Mouse (Mus musculus) limb, embryonic 12.5 days (tissue): Measurements from ENCODE around the gene Klhl26. TPM values are rescaled to one million over a fixed set of nuclear protein-coding genes. Genes with fewer than 3 reads are reported as not detected.

Experiments used
- ATAC-seq: fragments of 200-750 bp; cut with Nextera tagmentation; 2 replicates; pipeline ENCODE4 v1.8.0; 2017; ENCODE audit warnings: low read depth, moderate TSS enrichment; ENCODE audit not compliant: insufficient number of reproducible peaks, insufficient read depth, low FRiP score, low TSS enrichment
- H3K27ac ChIP-seq: fragments of 300-500 bp; sonication (generic); 2 replicates; pipeline ENCODE4 v1.5.1; 2016; ENCODE audit warnings: mild to moderate bottlenecking, moderate library complexity
- H3K27me3 ChIP-seq: fragments of 300-500 bp; sonication (generic); 2 replicates; pipeline ENCODE4 v1.6.1; 2016; ENCODE audit warnings: mild to moderate bottlenecking, moderate library complexity
- H3K36me3 ChIP-seq: fragments of 300-500 bp; sonication (generic); 2 replicates; pipeline ENCODE4 v1.6.1; 2016; ENCODE audit warnings: mild to moderate bottlenecking, moderate library complexity
- H3K4me1 ChIP-seq: fragments of 300-500 bp; sonication (generic); replicated peaks from 2 replicates; pipeline ENCODE4 v1.6.1; 2016
- H3K4me2 ChIP-seq: fragments of 300-500 bp; sonication (generic); 2 replicates; pipeline ENCODE4 v1.6.1; 2016; ENCODE audit warnings: mild to moderate bottlenecking, moderate library complexity
- H3K4me3 ChIP-seq: fragments of 300-500 bp; sonication (generic); replicated peaks from 2 replicates; pipeline ENCODE4 v1.5.1; 2016; ENCODE audit warnings: mild to moderate bottlenecking
- H3K9ac ChIP-seq: fragments of 300-500 bp; sonication (generic); replicated peaks from 2 replicates; pipeline ENCODE4 v1.6.1; 2016; ENCODE audit warnings: mild to moderate bottlenecking, moderate library complexity
- H3K9me3 ChIP-seq: fragments of 300-500 bp; sonication (generic); 2 replicates; pipeline ENCODE4 v1.6.1; 2016; ENCODE audit warnings: mild to moderate bottlenecking, moderate library complexity
- WGBS: fragments of 180-500 bp; shearing (Covaris S2); methylation state at CpG from one replicate; pipeline ENCODE4 v1.1.7; 2016; 5-methylcytosine and 5-hydroxymethylcytosine counted together
- polyA plus RNA-seq: library from polyadenylated mRNA; unstranded; fragments of >200 nt; fragmentation: Nextera tagmentation; extraction: Ambion mirVana; gene quantifications from 2 replicates; pipeline ENCODE4 v1.2.1, GENCODE M21; 2016

The Klhl26 gene
- polyA plus RNA-seq, 1 experiment from 2014 or later = 26.8 TPM

GRCm38 (mm10) chr8:70509281-70509952, 32.6 kb upstream of the Klhl26 start:
- H3K27me3 ChIP-seq = no peaks in the 10 kb centered on the region
- H3K36me3 ChIP-seq = peaks cover 48% of the 10 kb centered on the region
- H3K27ac ChIP-seq = peak overlapping the region; percentile 96
- H3K4me1 ChIP-seq = peaks cover 29% of the 10 kb centered on the region
- H3K4me3 ChIP-seq = peak overlapping the region; percentile 99
- peak overlapping the region; percentile 97 for H3K9ac ChIP-seq
- no peaks in the 10 kb centered on the region for H3K9me3 ChIP-seq
- peak overlapping the region; percentile 99 for H3K4me2 ChIP-seq
- no peak for ATAC-seq
- 12% methylated on average over 25 of the region's 25 CpGs for WGBS

GRCm38 (mm10) chr8:70507027-70507393, 30.2 kb upstream of the Klhl26 start:
- peak overlapping the region; percentile 83 for H3K4me2 ChIP-seq
- WGBS = 59% methylated on average over 5 of the region's 5 CpGs

GRCm38 (mm10) chr8:70506328-70507026, 29.7 kb upstream of the Klhl26 start, which contains the start of gene Rex1bd:
Gene Rex1bd, minus strand, starts transcription at chr8:70506752.
- peak within 1 kb of the TSS; percentile 96 for H3K27ac ChIP-seq
- peak within 1 kb of the TSS; percentile 70 for H3K4me3 ChIP-seq
- 2% methylated on average over 40 of the region's 40 CpGs for WGBS
- peak; percentile 82 for ATAC-seq
- peak within 1 kb of the TSS; percentile 83 for H3K4me2 ChIP-seq
- no peaks in the 10 kb centered on the region for H3K9me3 ChIP-seq
- H3K27me3 ChIP-seq = peaks cover 21% of the 10 kb centered on the region
- H3K9ac ChIP-seq = peak within 1 kb of the TSS; percentile 92
- H3K36me3 ChIP-seq = peaks cover 31% of the 10 kb centered on the region
- H3K4me1 ChIP-seq = peaks cover 58% of the 10 kb centered on the region

More at GRCm38 (mm10) chr8:70507027-70507393, 30.2 kb upstream of the Klhl26 start:
- ATAC-seq = no peak
- Histone ChIP-seq H3K9ac (no peak overlapping the region), H3K27ac (peak overlapping the region; percentile 32; the same call in 1 of the 2 replicates), H3K9me3 (no peaks in the 10 kb centered on the region), H3K4me1 (peaks cover 53% of the 10 kb centered on the region), H3K4me3 (peak overlapping the region; percentile 70), H3K36me3 (peaks cover 34% of the 10 kb centered on the region), H3K27me3 (peaks cover 16% of the 10 kb centered on the region)

GRCm38 (mm10) chr8:70505698-70506327, 29.0 kb upstream of the Klhl26 start:
- Histone ChIP-seq H3K4me3 (peak overlapping the region; percentile 70), H3K36me3 (peaks cover 31% of the 10 kb centered on the region), H3K27me3 (peaks cover 28% of the 10 kb centered on the region), H3K9ac (peak overlapping the region; percentile 92), H3K4me1 (peaks cover 65% of the 10 kb centered on the region), H3K9me3 (no peaks in the 10 kb centered on the region), H3K4me2 (peak overlapping the region; percentile 83), H3K27ac (peak overlapping the region; percentile 96)
- 36% methylated on average over 32 of the region's 32 CpGs for WGBS
- peak; percentile 29 for ATAC-seq

GRCm38 (mm10) chr8:70504851-70505250, 28.1 kb upstream of the Klhl26 start:
- no peak overlapping the region for H3K9ac ChIP-seq
- H3K27me3 ChIP-seq = peaks cover 38% of the 10 kb centered on the region
- 43% methylated on average over 3 of the region's 3 CpGs for WGBS
- peak overlapping the region; percentile 83 for H3K4me2 ChIP-seq
- peak overlapping the region; percentile 73 for H3K27ac ChIP-seq
- ATAC-seq = no peak
- H3K36me3 ChIP-seq = peaks cover 31% of the 10 kb centered on the region
- H3K4me3 ChIP-seq = peak overlapping the region; percentile 70; the same call in 1 of the 2 replicates
- peaks cover 74% of the 10 kb centered on the region for H3K4me1 ChIP-seq
- no peaks in the 10 kb centered on the region for H3K9me3 ChIP-seq

- H3K4me2 ChIP-seq = peak overlapping the region; percentile 83
These were observed 27.5 kb upstream of the Klhl26 start for GRCm38 (mm10) chr8:70504291-70504716.

GRCm38 (mm10) chr8:70503062-70503750, 26.4 kb upstream of the Klhl26 start:
- no peak for ATAC-seq
- Histone ChIP-seq H3K27ac (peak overlapping the region; percentile 73), H3K27me3 (peaks cover 54% of the 10 kb centered on the region), H3K4me2 (peak overlapping the region; percentile 83), H3K4me3 (peak overlapping the region; percentile 11; the same call in 1 of the 2 replicates), H3K9me3 (no peaks in the 10 kb centered on the region), H3K4me1 (peaks cover 69% of the 10 kb centered on the region), H3K36me3 (peaks cover 21% of the 10 kb centered on the region), H3K9ac (peak overlapping the region; percentile 13; the same call in 1 of the 2 replicates)
- WGBS = 8% methylated on average over 46 of the region's 46 CpGs

More at GRCm38 (mm10) chr8:70504291-70504716, 27.5 kb upstream of the Klhl26 start:
- peaks cover 78% of the 10 kb centered on the region for H3K4me1 ChIP-seq
- no peak overlapping the region; the same call in 1 of the 2 replicates for H3K4me3 ChIP-seq
- peak overlapping the region; percentile 73 for H3K27ac ChIP-seq
- H3K36me3 ChIP-seq = peaks cover 31% of the 10 kb centered on the region
- no peak for ATAC-seq
- WGBS = 14% methylated on average over 16 of the region's 16 CpGs
- peak overlapping the region; percentile 24 for H3K9ac ChIP-seq
- no peaks in the 10 kb centered on the region for H3K9me3 ChIP-seq
- H3K27me3 ChIP-seq = peaks cover 43% of the 10 kb centered on the region

- Histone ChIP-seq H3K9me3 (no peaks in the 10 kb centered on the region), H3K27ac (no peak overlapping the region), H3K36me3 (peaks cover 14% of the 10 kb centered on the region), H3K4me3 (no peak overlapping the region), H3K9ac (no peak overlapping the region), H3K27me3 (peaks cover 55% of the 10 kb centered on the region), H3K4me1 (peaks cover 69% of the 10 kb centered on the region), H3K4me2 (peak overlapping the region; percentile 83)
- ATAC-seq = no peak
- WGBS = 31% methylated on average over 12 of the region's 12 CpGs
These were observed 25.8 kb upstream of the Klhl26 start for GRCm38 (mm10) chr8:70502540-70502939.

- H3K9ac ChIP-seq = no peak overlapping the region
- H3K27ac ChIP-seq = no peak overlapping the region
- no peak for ATAC-seq
- peaks cover 9% of the 10 kb centered on the region; the same call in 1 of the 2 replicates for H3K36me3 ChIP-seq
- H3K4me1 ChIP-seq = peaks cover 69% of the 10 kb centered on the region
- peaks cover 60% of the 10 kb centered on the region for H3K27me3 ChIP-seq
- 12% methylated on average over 23 of the region's 23 CpGs for WGBS
- H3K9me3 ChIP-seq = no peaks in the 10 kb centered on the region
- H3K4me3 ChIP-seq = peak overlapping the region; percentile 10; the same call in 1 of the 2 replicates
- H3K4me2 ChIP-seq = peak overlapping the region; percentile 83
These were observed 25.2 kb upstream of the Klhl26 start for GRCm38 (mm10) chr8:70501820-70502529.
